Mouse (Mus musculus): ENCODE data around the gene Srpr. TPM values are rescaled to one million over a fixed set of nuclear protein-coding genes. Genes with fewer than 3 reads are reported as not detected.

Gene Srpr
- polyA plus RNA-seq (2015; fragmentation: Nextera tagmentation; extraction: Ambion mirVana): 89.5 and 96.8 TPM in 2 replicates

DNA sequence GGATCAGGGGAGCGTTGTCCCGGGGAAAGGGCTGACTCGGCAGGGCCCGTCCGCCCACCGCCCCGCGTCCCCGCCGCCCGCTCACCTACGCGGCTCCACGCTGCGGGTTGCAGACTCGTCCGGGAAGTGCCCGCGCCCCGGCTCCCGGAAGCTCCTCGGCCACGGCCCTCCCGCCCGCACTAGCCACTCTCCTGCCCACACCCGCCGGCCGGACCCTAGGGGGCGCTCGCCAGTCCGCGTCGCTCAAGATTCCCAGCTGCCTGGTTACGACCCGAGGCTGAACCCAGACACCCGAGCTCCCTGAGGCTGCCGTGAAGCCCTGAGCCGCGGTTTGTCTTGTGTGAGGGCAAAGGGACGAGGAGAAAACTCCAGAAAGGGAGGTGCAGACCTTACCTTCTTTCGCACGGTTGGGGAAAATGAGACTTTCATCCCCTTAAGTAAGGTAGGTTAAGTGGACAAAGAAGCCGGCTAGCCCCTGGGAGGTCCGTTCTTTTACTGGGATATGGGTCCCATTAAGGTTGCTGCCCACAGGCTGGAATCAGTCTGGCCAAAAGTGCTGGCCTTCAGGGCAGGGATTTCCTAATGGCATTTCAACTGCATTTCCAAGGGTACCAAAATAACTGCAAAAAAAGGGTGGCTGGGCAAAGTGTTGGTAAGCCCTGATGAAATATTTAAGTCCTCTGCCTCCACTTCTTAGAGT is at the start of gene Srpr, which contains the start of gene Tirap:
Gene Srpr, plus strand, starts transcription at position 404 of the 700 bp plus-strand sequence.
Gene Tirap, minus strand, starts transcription at position 520 of the 700 bp plus-strand sequence.
- WGBS: under 1% methylated on average over 37 of the region's 44 CpGs
- H3K4me3 ChIP-seq: peak within 1 kb of the TSS; percentile 72
- H3K36me3 ChIP-seq: peaks cover 6% of the 10 kb centered on the region; the same call in 1 of the 2 replicates

GRCm38 (mm10) chr9:35152923-35153322 is 47.1 kb upstream of the Srpr start:
- Histone ChIP-seq H3K9ac (no peak overlapping the region), H3K4me2 (no peak overlapping the region), H3K4me3 (no peak overlapping the region), H3K27me3 (no peaks in the 10 kb centered on the region), H3K36me3 (no peaks in the 10 kb centered on the region), H3K9me3 (replicated peaks) (no peaks in the 10 kb centered on the region), H3K4me1 (replicated peaks) (0 out of 2 replicates have a peak, but pooled peaks cover 7% of the 10 kb centered on the region), H3K27ac (no peak overlapping the region)
- WGBS: 89% methylated on average over 1 of the region's 1 CpGs
- ATAC-seq (replicated peaks; ENCODE audit: insufficient number of reproducible peaks, insufficient read depth, low FRiP score, low read depth): no peak

More for the DNA sequence above, at the start of gene Srpr, which contains the start of gene Tirap:
- H3K9ac ChIP-seq: peak within 1 kb of the TSS; percentile 80
- peak; percentile 91 for ATAC-seq (replicated peaks; ENCODE audit: insufficient number of reproducible peaks, insufficient read depth, low FRiP score, low read depth)
- H3K27me3 ChIP-seq: no peaks in the 10 kb centered on the region
- H3K27ac ChIP-seq: peak within 1 kb of the TSS; percentile 72
- peak within 1 kb of the TSS; percentile 77 for H3K4me2 ChIP-seq
- peaks cover 9% of the 10 kb centered on the region for H3K4me1 ChIP-seq (replicated peaks)
- no peaks in the 10 kb centered on the region for H3K9me3 ChIP-seq (replicated peaks)

DNA sequence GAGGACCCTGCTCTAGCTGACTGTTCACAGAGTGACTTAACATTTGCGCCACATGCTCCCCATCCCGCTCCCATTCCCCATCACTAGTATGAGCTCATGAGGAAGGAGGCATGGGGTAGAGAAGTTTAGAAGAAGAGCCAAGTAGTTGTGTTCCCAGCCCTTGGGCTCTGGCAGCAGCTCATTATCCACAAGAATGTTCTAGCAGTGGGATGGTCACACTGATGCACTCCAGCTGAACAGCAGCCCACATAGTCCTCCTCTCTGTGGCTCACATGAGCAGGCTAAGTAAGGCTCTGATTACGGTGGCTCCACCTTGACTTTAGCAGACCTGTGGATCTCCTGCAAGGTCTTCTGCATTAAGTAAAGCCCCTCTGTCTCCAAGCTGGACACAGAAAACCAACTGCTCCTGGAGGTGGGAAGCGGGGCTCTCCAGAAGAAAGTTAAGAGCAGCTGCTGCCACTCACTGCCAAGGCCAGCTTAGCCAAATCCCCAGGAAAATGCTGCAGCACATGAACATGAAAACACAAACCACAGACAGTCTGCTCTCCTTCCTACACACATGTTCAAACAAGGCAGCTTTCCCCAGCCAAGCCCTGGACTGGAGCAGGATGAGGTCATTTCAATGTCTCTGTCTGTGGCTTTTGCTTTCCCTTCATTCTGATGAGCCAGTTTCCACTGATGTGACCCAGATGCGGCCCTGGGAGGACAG is 43.8 kb upstream of the Srpr start:
- Histone ChIP-seq H3K4me2 (no peak overlapping the region), H3K9ac (no peak overlapping the region), H3K36me3 (no peaks in the 10 kb centered on the region), H3K9me3 (replicated peaks) (no peaks in the 10 kb centered on the region), H3K27me3 (no peaks in the 10 kb centered on the region), H3K4me1 (replicated peaks) (0 out of 2 replicates have a peak, but pooled peaks cover 7% of the 10 kb centered on the region), H3K27ac (peak overlapping the region; percentile 51), H3K4me3 (no peak overlapping the region)
- WGBS: 73% methylated on average over 5 of the region's 5 CpGs
- ATAC-seq (replicated peaks; ENCODE audit: insufficient number of reproducible peaks, insufficient read depth, low FRiP score, low read depth): no peak

- WGBS: 73% methylated on average over 4 of the region's 4 CpGs
- Histone ChIP-seq H3K9me3 (replicated peaks) (no peaks in the 10 kb centered on the region), H3K4me3 (no peak overlapping the region), H3K27me3 (no peaks in the 10 kb centered on the region), H3K4me1 (replicated peaks) (0 out of 2 replicates have a peak, but pooled peaks cover 7% of the 10 kb centered on the region), H3K9ac (no peak overlapping the region), H3K4me2 (no peak overlapping the region), H3K27ac (peak overlapping the region; percentile 51; the same call in 1 of the 2 replicates), H3K36me3 (no peaks in the 10 kb centered on the region)
- no peak for ATAC-seq (replicated peaks; ENCODE audit: insufficient number of reproducible peaks, insufficient read depth, low FRiP score, low read depth)
Measured at GRCm38 (mm10) chr9:35156862-35157261, 43.1 kb upstream of the Srpr start.

DNA sequence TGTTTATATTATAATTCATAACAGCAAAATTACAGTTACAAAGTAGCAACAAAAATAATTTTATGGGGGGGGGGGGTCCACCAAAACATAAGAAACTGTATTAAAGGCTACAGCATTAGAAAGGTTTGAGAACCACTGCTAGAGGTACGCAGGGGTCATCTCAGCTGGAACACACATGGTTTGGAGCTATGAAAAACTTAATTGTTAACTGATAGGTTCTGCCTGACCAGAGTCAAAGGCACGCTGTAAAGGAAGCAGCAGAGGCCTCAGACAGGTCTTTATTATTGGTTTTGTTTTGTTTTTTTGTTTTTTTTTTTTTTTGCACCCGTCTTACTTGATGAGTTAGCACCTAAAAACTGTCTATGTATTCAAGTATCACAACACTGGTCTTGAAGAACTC is 41.5 kb upstream of the Srpr start:
- no peak overlapping the region for H3K4me2 ChIP-seq
- H3K9me3 ChIP-seq (replicated peaks): no peaks in the 10 kb centered on the region
- 85% methylated on average over 3 of the region's 3 CpGs for WGBS
- H3K27me3 ChIP-seq: no peaks in the 10 kb centered on the region
- no peaks in the 10 kb centered on the region for H3K36me3 ChIP-seq
- ATAC-seq (replicated peaks; ENCODE audit: insufficient number of reproducible peaks, insufficient read depth, low FRiP score, low read depth): no peak
- H3K9ac ChIP-seq: no peak overlapping the region
- H3K4me3 ChIP-seq: no peak overlapping the region
- H3K27ac ChIP-seq: no peak overlapping the region
- H3K4me1 ChIP-seq (replicated peaks): 0 out of 2 replicates have a peak, but pooled peaks cover 7% of the 10 kb centered on the region

DNA sequence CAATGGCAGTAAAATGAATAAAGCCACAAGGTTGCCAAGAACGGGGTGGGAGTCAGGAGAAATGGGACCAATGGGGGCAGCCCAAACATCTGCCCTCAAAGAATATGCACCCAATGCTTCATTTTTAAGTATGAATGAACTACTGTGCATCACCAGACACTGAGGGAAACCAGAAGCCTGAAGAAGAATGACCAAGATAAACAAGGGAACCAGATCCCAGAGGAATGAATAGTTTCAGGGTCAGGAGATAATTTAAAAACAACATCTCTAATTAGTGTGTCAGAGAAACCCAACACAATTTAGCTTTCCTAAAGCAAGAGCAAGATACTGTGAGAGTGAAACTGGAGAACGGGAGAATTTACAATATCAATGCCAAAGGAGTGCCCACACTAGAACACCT is 39.3 kb upstream of the Srpr start:
- Histone ChIP-seq H3K9me3 (replicated peaks) (no peaks in the 10 kb centered on the region), H3K4me1 (replicated peaks) (0 out of 2 replicates have a peak, but pooled peaks cover 7% of the 10 kb centered on the region), H3K4me3 (no peak overlapping the region), H3K4me2 (no peak overlapping the region), H3K27ac (no peak overlapping the region), H3K27me3 (no peaks in the 10 kb centered on the region), H3K9ac (no peak overlapping the region), H3K36me3 (no peaks in the 10 kb centered on the region)
- 73% methylated on average over 2 of the region's 2 CpGs for WGBS
- ATAC-seq (replicated peaks; ENCODE audit: insufficient number of reproducible peaks, insufficient read depth, low FRiP score, low read depth): no peak

GRCm38 (mm10) chr9:35161721-35162120 is 38.3 kb upstream of the Srpr start:
- 85% methylated on average over 7 of the region's 7 CpGs for WGBS
- no peak overlapping the region for H3K9ac ChIP-seq
- no peak for ATAC-seq (replicated peaks; ENCODE audit: insufficient number of reproducible peaks, insufficient read depth, low FRiP score, low read depth)

DNA sequence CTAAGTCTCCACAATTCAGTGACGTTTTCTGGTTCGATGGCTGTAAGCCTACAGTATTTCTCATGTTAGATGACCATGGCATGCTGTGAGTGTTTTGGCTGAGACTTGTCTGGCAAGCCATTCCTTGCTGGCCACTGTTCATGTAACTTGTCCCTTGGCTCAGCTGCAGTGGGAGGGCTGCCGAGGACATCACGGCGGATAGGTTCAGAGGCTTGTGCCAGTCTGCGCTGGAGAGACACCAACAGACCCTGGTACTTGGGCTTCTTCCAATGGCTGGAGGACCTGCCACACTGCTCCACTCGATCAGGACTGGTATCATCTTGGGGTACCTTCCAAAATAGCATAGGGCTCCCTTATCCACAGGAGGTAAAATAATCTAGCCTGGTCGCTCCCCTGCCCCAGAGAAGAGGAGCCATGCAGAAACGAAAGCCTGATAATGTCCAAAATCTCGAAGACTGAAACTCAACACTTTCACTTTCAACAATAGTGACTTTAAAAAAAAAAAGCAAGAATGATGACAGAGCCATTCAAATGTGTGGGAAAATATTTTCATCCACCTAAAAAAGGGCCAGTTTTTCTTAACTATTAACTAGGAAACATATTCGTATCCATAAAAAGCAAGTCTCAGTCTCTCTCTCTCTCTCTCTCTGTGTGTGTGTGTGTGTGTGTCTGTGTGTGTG is 36.8 kb upstream of the Srpr start:
- Histone ChIP-seq H3K4me2 (no peak overlapping the region), H3K27ac (no peak overlapping the region), H3K9ac (no peak overlapping the region), H3K4me1 (replicated peaks) (no peaks in the 10 kb centered on the region), H3K9me3 (replicated peaks) (no peaks in the 10 kb centered on the region), H3K4me3 (no peak overlapping the region), H3K36me3 (no peaks in the 10 kb centered on the region), H3K27me3 (no peaks in the 10 kb centered on the region)
- ATAC-seq (replicated peaks; ENCODE audit: insufficient number of reproducible peaks, insufficient read depth, low FRiP score, low read depth): no peak
- 75% methylated on average over 11 of the region's 11 CpGs for WGBS

More at GRCm38 (mm10) chr9:35161721-35162120, 38.3 kb upstream of the Srpr start:
- Histone ChIP-seq H3K27me3 (no peaks in the 10 kb centered on the region), H3K27ac (no peak overlapping the region), H3K36me3 (no peaks in the 10 kb centered on the region), H3K4me1 (replicated peaks) (0 out of 2 replicates have a peak, but pooled peaks cover 2% of the 10 kb centered on the region), H3K4me2 (no peak overlapping the region), H3K9me3 (replicated peaks) (no peaks in the 10 kb centered on the region), H3K4me3 (no peak overlapping the region)

GRCm38 (mm10) chr9:35164142-35164874 is 35.7 kb upstream of the Srpr start:
- H3K36me3 ChIP-seq: no peaks in the 10 kb centered on the region
- H3K27me3 ChIP-seq: no peaks in the 10 kb centered on the region
- H3K9ac ChIP-seq: no peak overlapping the region
- H3K27ac ChIP-seq: no peak overlapping the region
- no peaks in the 10 kb centered on the region for H3K4me1 ChIP-seq (replicated peaks)
- H3K4me2 ChIP-seq: no peak overlapping the region
- H3K4me3 ChIP-seq: no peak overlapping the region
- 62% methylated on average over 5 of the region's 5 CpGs for WGBS
- no peak for ATAC-seq (replicated peaks; ENCODE audit: insufficient number of reproducible peaks, insufficient read depth, low FRiP score, low read depth)
- no peaks in the 10 kb centered on the region for H3K9me3 ChIP-seq (replicated peaks)

GRCm38 (mm10) chr9:35166144-35166797 is 33.7 kb upstream of the Srpr start:
- no peaks in the 10 kb centered on the region for H3K9me3 ChIP-seq (replicated peaks)
- H3K4me3 ChIP-seq: no peak overlapping the region
- no peak for ATAC-seq (replicated peaks; ENCODE audit: insufficient number of reproducible peaks, insufficient read depth, low FRiP score, low read depth)
- H3K4me1 ChIP-seq (replicated peaks): no peaks in the 10 kb centered on the region
- no peak overlapping the region for H3K9ac ChIP-seq
- no peaks in the 10 kb centered on the region for H3K27me3 ChIP-seq
- 31% methylated on average over 3 of the region's 3 CpGs for WGBS
- H3K27ac ChIP-seq: no peak overlapping the region
- H3K36me3 ChIP-seq: peaks cover 10% of the 10 kb centered on the region; the same call in 1 of the 2 replicates
- no peak overlapping the region for H3K4me2 ChIP-seq

Data from heart, embryonic 15.5 days (tissue).